Mouse (Mus musculus) heart, postnatal 0 days (tissue): ENCODE measurements around the gene Nfya. TPM values are rescaled to one million over a fixed set of nuclear protein-coding genes. Genes with fewer than 3 reads are reported as not detected.
A peak's percentile ranks its signal among the peaks of the same experiment; 100 is the strongest.

Experiments
- ATAC-seq: fragments of 200-750 bp; cut with Nextera tagmentation; 2 replicates; pipeline ENCODE4 v1.8.0; 2017; ENCODE audit warnings: low read depth, moderate number of reproducible peaks, moderate library complexity; ENCODE audit not compliant: insufficient read depth
- DNase-seq: peaks from one replicate; pipeline ENCODE4 v3.0.0-alpha.2; 2016; ENCODE audit warnings: low spot score
- H3K27ac ChIP-seq: fragments of 300-500 bp; sonication (generic); 2 replicates; pipeline ENCODE4 v1.5.1; 2014; ENCODE audit warnings: low read depth, mild to moderate bottlenecking
- H3K27me3 ChIP-seq: fragments of 300-500 bp; sonication (generic); 2 replicates; pipeline ENCODE4 v1.6.1; 2014; ENCODE audit warnings: low read length, mixed read lengths; ENCODE audit not compliant: control insufficient read depth, insufficient read depth
- H3K36me3 ChIP-seq: fragments of 300-500 bp; sonication (generic); replicated peaks from 2 replicates; pipeline ENCODE4 v1.6.1; 2014; ENCODE audit warnings: low read length, mixed read lengths; ENCODE audit not compliant: control insufficient read depth, insufficient read depth
- H3K4me1 ChIP-seq: fragments of 300-500 bp; sonication (generic); 2 replicates; pipeline ENCODE4 v1.6.1; 2014; ENCODE audit warnings: antibody characterized with exemption; ENCODE audit not compliant: control insufficient read depth, insufficient read depth
- H3K4me2 ChIP-seq: fragments of 300-500 bp; sonication (generic); 2 replicates; pipeline ENCODE4 v1.6.1; 2014; ENCODE audit warnings: low read depth, mild to moderate bottlenecking, low read length, moderate library complexity
- H3K4me3 ChIP-seq: fragments of 300-500 bp; sonication (generic); 2 replicates; pipeline ENCODE4 v1.5.1; 2014; ENCODE audit warnings: low read depth, low read length
- H3K9ac ChIP-seq: fragments of 300-500 bp; sonication (generic); replicated peaks from 2 replicates; pipeline ENCODE4 v1.6.1; 2014; ENCODE audit warnings: low read depth, low read length, mixed read lengths
- H3K9me3 ChIP-seq: fragments of 300-500 bp; sonication (generic); replicated peaks from 2 replicates; pipeline ENCODE4 v1.6.1; 2016; ENCODE audit warnings: low read length; ENCODE audit not compliant: control insufficient read depth
- CTCF ChIP-seq: IDR thresholded peaks from 2 replicates; pipeline ENCODE4 v1.5.1; 2016; ENCODE audit warnings: antibody characterized with exemption, control low read depth, low read depth
- EP300 ChIP-seq: IDR thresholded peaks from 2 replicates; pipeline ENCODE4 v1.6.1; 2016; ENCODE audit warnings: antibody characterized with exemption, low read depth
- WGBS: fragments of 180-500 bp; shearing (Covaris S2); extraction: QIAGEN DNeasy Blood & Tissue Kit; methylation state at CpG from one replicate; pipeline ENCODE4 v1.1.7; 2014; 5-methylcytosine and 5-hydroxymethylcytosine counted together
- polyA plus RNA-seq: library from polyadenylated mRNA; unstranded; fragments of >200 nt; fragmentation: Nextera tagmentation; extraction: Ambion mirVana; gene quantifications from 2 replicates; pipeline ENCODE4 v1.2.1, GENCODE M21; 2015
- total RNA-seq: library from RNA; depleted of rRNA; stranded (reverse); fragments of >200 nt; gene quantifications from 2 replicates; pipeline ENCODE4 v1.2.3, GENCODE M21; 2014; ENCODE audit warnings: low replicate concordance

Nfya gene
- total and polyA plus RNA-seq, 2 experiments from 2014 or later: 4.7 to 27.4 TPM

GRCm38 (mm10) chr17:48433689-48434330 lies 24.1 kb upstream of the Nfya start:
- Histone ChIP-seq H3K9ac (no peak overlapping the region), H3K4me3 (no peak overlapping the region), H3K36me3 (no peaks in the 10 kb centered on the region), H3K9me3 (no peaks in the 10 kb centered on the region), H3K4me1 (peaks cover 55% of the 10 kb centered on the region), H3K4me2 (no peak overlapping the region), H3K27me3 (no peaks in the 10 kb centered on the region), H3K27ac (peak overlapping the region; percentile 98; the same call in 1 of the 2 replicates)
- no peak for ATAC-seq
- no peak for DNase-seq
- TF ChIP-seq EP300 (no peak), CTCF (peak; percentile 20; the same call in 1 of the 2 replicates)
- 53% methylated on average over 6 of the region's 6 CpGs for WGBS

- H3K36me3 ChIP-seq: no peaks in the 10 kb centered on the region
- ATAC-seq (no peak), DNase-seq (no peak)
- no peaks in the 10 kb centered on the region for H3K27me3 ChIP-seq
- WGBS: 58% methylated on average over 20 of the region's 20 CpGs
- peak overlapping the region; percentile 98 for H3K27ac ChIP-seq
- H3K4me2 ChIP-seq: 0 out of 2 replicates have a peak overlapping the region, but pooled peaks have one; percentile 60
- TF ChIP-seq CTCF (no peak), EP300 (no peak)
- H3K9me3 ChIP-seq: no peaks in the 10 kb centered on the region
- H3K4me3 ChIP-seq: no peak overlapping the region
- H3K9ac ChIP-seq: no peak overlapping the region
- peaks cover 61% of the 10 kb centered on the region for H3K4me1 ChIP-seq
Observed at GRCm38 (mm10) chr17:48433006-48433655, 23.4 kb upstream of the Nfya start.

GRCm38 (mm10) chr17:48432158-48432980 lies 22.7 kb upstream of the Nfya start, which contains the start of gene Apobec2:
Apobec2 (minus strand) TSS chr17:48432930.
- TF ChIP-seq EP300: peak; percentile 81
- no peak for TF ChIP-seq CTCF
- Histone ChIP-seq H3K27ac (peak within 1 kb of the TSS; percentile 98), H3K9ac (peak within 1 kb of the TSS; percentile 79), H3K4me1 (peaks cover 58% of the 10 kb centered on the region), H3K36me3 (no peaks in the 10 kb centered on the region), H3K4me2 (peak within 1 kb of the TSS; percentile 60), H3K4me3 (peak within 1 kb of the TSS; percentile 51), H3K9me3 (no peaks in the 10 kb centered on the region), H3K27me3 (no peaks in the 10 kb centered on the region)
- ATAC-seq (peak; percentile 81), DNase-seq (peak; percentile 86)
- 27% methylated on average over 16 of the region's 16 CpGs for WGBS

GRCm38 (mm10) chr17:48431054-48431453 lies 21.3 kb upstream of the Nfya start:
- WGBS: 39% methylated on average over 5 of the region's 5 CpGs
- TF ChIP-seq EP300 (no peak), CTCF (no peak)
- peaks cover 56% of the 10 kb centered on the region for H3K4me1 ChIP-seq
- peak overlapping the region; percentile 60 for H3K4me2 ChIP-seq
- no peaks in the 10 kb centered on the region for H3K9me3 ChIP-seq
- H3K9ac ChIP-seq: peak overlapping the region; percentile 79
- H3K36me3 ChIP-seq: no peaks in the 10 kb centered on the region
- H3K27ac ChIP-seq: peak overlapping the region; percentile 98
- ATAC-seq: no peak
- no peak for DNase-seq
- H3K27me3 ChIP-seq: no peaks in the 10 kb centered on the region
- H3K4me3 ChIP-seq: peak overlapping the region; percentile 51

GRCm38 (mm10) chr17:48430394-48430793 lies 20.7 kb upstream of the Nfya start:
- no peaks in the 10 kb centered on the region for H3K27me3 ChIP-seq
- H3K9ac ChIP-seq: peak overlapping the region; percentile 79
- 8% methylated on average over 5 of the region's 5 CpGs for WGBS
- no peaks in the 10 kb centered on the region for H3K36me3 ChIP-seq
- ATAC-seq: peak; percentile 52
- H3K4me3 ChIP-seq: peak overlapping the region; percentile 51
- H3K9me3 ChIP-seq: no peaks in the 10 kb centered on the region
- TF ChIP-seq EP300 (no peak), CTCF (no peak)
- H3K4me2 ChIP-seq: peak overlapping the region; percentile 60
- peak; percentile 83 for DNase-seq
- H3K27ac ChIP-seq: peak overlapping the region; percentile 98
- H3K4me1 ChIP-seq: peaks cover 56% of the 10 kb centered on the region
